Mouse (Mus musculus): Measurements from ENCODE around the gene Gm20388. TPM values are rescaled to one million over a fixed set of nuclear protein-coding genes. Genes with fewer than 3 reads are reported as not detected.
A peak's percentile ranks its signal among the peaks of the same experiment; 100 is the strongest.

The Gm20388 gene
- polyA plus RNA-seq, 2 experiments, result 8.5 TPM; not detected in 1

DNA sequence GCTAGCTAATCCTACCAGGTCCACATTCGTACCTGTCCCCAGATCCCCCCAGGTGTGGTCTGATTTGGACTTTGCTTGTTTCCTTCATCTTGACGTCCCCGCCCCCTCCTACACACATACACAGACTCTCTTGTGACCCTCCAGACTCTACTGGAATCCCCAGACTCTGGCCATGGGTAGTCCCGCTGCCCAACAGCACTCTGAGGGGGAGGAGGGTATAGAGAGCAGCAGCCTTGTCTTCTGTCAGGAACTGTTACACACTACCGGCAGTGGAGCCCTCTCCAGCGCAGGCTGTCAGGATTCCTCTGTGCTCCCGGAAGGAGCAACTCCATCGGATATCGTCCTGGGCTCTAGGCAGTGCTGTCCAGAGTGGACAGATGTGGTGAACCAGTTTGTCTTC, 3220.4 kb downstream of the Gm20388 start:
- Histone ChIP-seq H3K9ac (replicated peaks) (no peak overlapping the region), H3K27ac (no peak overlapping the region), H3K4me3 (ENCODE audit: insufficient read depth in 1 of 2, low read depth in 2 of 2, low read length in 2 of 2) (no peak overlapping the region), H3K4me2 (ENCODE audit: low read depth) (no peak overlapping the region), H3K27me3 (ENCODE audit: control insufficient read depth, insufficient read depth, low read length) (no peaks in the 10 kb centered on the region), H3K4me1 (replicated peaks; ENCODE audit: control insufficient read depth in 2 of 2, insufficient read depth in 2 of 2, low read length in 1 of 2) (0 out of 4 replicates have a peak, but pooled peaks cover 0 to 2% of the 10 kb centered on the region in 2 experiments), H3K9me3 (ENCODE audit: control insufficient read depth, low read length) (no peaks in the 10 kb centered on the region), H3K36me3 (replicated peaks; ENCODE audit: control insufficient read depth, insufficient read depth, low read depth) (no peaks in the 10 kb centered on the region)
- 38% methylated on average over 9 of the region's 9 CpGs for WGBS (ENCODE audit: insufficient replicate concordance)
- DNase-seq (ENCODE audit: low read depth in 3 of 3, low spot score in 3 of 3) (no peak), ATAC-seq (ENCODE audit: insufficient read depth) (no peak)
- TF ChIP-seq EP300 (IDR thresholded peaks at IDR 0.05; ENCODE audit: low read depth) (no peak), CTCF (IDR thresholded peaks at IDR 0.05; ENCODE audit: low read depth) (no peak)

DNA sequence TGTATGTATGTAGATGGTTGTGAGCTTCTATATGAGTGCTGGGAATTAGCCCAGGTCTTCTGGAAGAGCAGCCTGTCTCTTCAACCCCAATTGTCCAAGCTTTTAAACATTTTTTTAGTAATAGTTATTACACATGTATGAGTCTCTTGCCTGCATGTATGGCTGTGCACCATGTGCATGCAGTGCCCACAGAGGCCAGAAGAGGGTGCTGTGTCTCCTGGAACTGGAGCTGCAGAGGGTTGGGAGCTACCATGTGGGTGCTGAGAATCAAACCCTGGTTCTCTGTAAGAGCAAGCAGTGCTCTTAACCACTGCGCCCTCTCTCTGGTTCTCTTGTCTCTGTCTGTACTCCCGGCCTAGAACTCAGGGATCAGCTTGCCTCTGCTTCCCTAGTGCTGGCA, 3222.3 kb downstream of the Gm20388 start:
- DNase-seq (ENCODE audit: low read depth in 3 of 3, low spot score in 3 of 3), result no peak
- H3K4me3 ChIP-seq (ENCODE audit: insufficient read depth in 1 of 2, low read depth in 2 of 2, low read length in 2 of 2), result no peak overlapping the region
- H3K9me3 ChIP-seq (ENCODE audit: control insufficient read depth, low read length), result no peaks in the 10 kb centered on the region
- TF ChIP-seq CTCF (IDR thresholded peaks at IDR 0.05; ENCODE audit: low read depth), result peak; percentile 48; the same call in 1 of the 2 replicates
- no peak for TF ChIP-seq EP300 (IDR thresholded peaks at IDR 0.05; ENCODE audit: low read depth)
- no peak overlapping the region for H3K9ac ChIP-seq (replicated peaks)
- no peaks in the 10 kb centered on the region for H3K36me3 ChIP-seq (replicated peaks; ENCODE audit: control insufficient read depth, insufficient read depth, low read depth)
- no peak overlapping the region for H3K4me2 ChIP-seq (ENCODE audit: low read depth)
- H3K4me1 ChIP-seq (replicated peaks; ENCODE audit: control insufficient read depth in 2 of 2, insufficient read depth in 2 of 2, low read length in 1 of 2), result no peaks in the 10 kb centered on the region
- WGBS (ENCODE audit: insufficient replicate concordance), result 79% methylated on average over 2 of the region's 2 CpGs
- no peak for ATAC-seq (ENCODE audit: insufficient read depth)
- no peak overlapping the region for H3K27ac ChIP-seq
- H3K27me3 ChIP-seq (ENCODE audit: control insufficient read depth, insufficient read depth, low read length), result no peaks in the 10 kb centered on the region

DNA sequence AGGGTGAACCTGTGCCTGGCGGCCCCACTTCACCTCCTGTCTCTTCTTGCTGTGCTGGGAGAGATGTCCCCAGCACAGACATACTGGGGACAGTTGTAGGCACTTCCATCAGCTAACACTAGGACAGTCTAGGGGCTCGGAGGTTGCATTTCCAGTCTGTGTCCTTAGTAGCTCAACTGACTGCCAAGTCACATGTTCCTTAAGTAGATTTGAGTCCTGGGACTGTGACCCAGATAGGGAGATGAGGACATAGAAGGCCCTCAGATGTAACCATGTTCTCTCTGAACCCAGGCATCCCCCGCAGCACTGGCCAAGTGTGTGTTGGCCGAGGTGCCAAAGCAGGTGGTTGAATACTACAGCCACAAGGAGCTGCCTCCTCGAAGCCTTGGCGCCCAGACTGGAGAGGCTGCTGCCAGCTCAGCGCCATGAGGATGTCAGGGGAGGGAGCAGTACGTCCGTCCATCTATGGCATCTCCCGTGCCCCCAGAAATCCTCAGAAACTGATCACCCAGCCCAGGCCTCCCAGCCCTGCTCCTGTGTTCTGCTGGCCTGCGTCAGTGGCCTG, 3223.6 kb downstream of the Gm20388 start:
- Histone ChIP-seq H3K4me3 (ENCODE audit: insufficient read depth in 1 of 2, low read depth in 2 of 2, low read length in 2 of 2) (no peak overlapping the region), H3K9me3 (ENCODE audit: control insufficient read depth, low read length) (no peaks in the 10 kb centered on the region), H3K4me1 (replicated peaks; ENCODE audit: control insufficient read depth in 2 of 2, insufficient read depth in 2 of 2, low read length in 1 of 2) (no peaks in the 10 kb centered on the region), H3K27ac (no peak overlapping the region), H3K4me2 (ENCODE audit: low read depth) (no peak overlapping the region), H3K36me3 (replicated peaks; ENCODE audit: control insufficient read depth, insufficient read depth, low read depth) (no peaks in the 10 kb centered on the region), H3K9ac (replicated peaks) (no peak overlapping the region), H3K27me3 (ENCODE audit: control insufficient read depth, insufficient read depth, low read length) (no peaks in the 10 kb centered on the region)
- no peak for TF ChIP-seq CTCF (IDR thresholded peaks at IDR 0.05; ENCODE audit: low read depth)
- TF ChIP-seq EP300 (IDR thresholded peaks at IDR 0.05; ENCODE audit: low read depth), result no peak
- WGBS (ENCODE audit: insufficient replicate concordance), result 78% methylated on average over 11 of the region's 11 CpGs
- DNase-seq (ENCODE audit: low read depth in 3 of 3, low spot score in 3 of 3), result no peak
- ATAC-seq (ENCODE audit: insufficient read depth), result no peak

DNA sequence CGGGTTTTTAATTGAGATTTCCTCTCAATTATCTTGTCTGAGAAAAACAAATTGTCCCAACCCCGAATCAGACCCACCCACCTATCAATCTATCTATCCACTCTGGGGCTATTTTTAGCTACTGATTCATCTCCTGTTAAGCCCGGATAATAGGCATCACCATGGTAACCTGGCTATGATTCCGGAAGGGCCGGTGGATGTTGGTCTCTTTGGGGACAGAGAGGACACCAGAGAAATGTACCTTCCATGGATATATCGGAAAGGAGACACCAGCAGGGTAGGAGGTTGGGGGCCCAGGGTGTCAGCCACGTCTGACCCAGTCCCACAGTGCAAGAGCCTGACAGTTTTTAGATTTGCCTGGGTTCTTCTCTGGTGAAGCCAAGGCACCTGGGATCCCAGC, 3224.8 kb downstream of the Gm20388 start:
- Histone ChIP-seq H3K4me2 (ENCODE audit: low read depth) (no peak overlapping the region), H3K9me3 (ENCODE audit: control insufficient read depth, low read length) (no peaks in the 10 kb centered on the region), H3K4me1 (replicated peaks; ENCODE audit: control insufficient read depth in 2 of 2, insufficient read depth in 2 of 2, low read length in 1 of 2) (0 out of 4 replicates have a peak, but pooled peaks cover 0 to 2% of the 10 kb centered on the region in 2 experiments), H3K4me3 (ENCODE audit: insufficient read depth in 1 of 2, low read depth in 2 of 2, low read length in 2 of 2) (no peak overlapping the region), H3K27me3 (ENCODE audit: control insufficient read depth, insufficient read depth, low read length) (no peaks in the 10 kb centered on the region), H3K36me3 (replicated peaks; ENCODE audit: control insufficient read depth, insufficient read depth, low read depth) (no peaks in the 10 kb centered on the region), H3K27ac (no peak overlapping the region), H3K9ac (replicated peaks) (no peak overlapping the region)
- 33% methylated on average over 7 of the region's 7 CpGs for WGBS (ENCODE audit: insufficient replicate concordance)
- TF ChIP-seq CTCF (IDR thresholded peaks at IDR 0.05; ENCODE audit: low read depth) (no peak), EP300 (IDR thresholded peaks at IDR 0.05; ENCODE audit: low read depth) (no peak)
- DNase-seq (ENCODE audit: low read depth in 3 of 3, low spot score in 3 of 3) (no peak), ATAC-seq (ENCODE audit: insufficient read depth) (no peak)

DNA sequence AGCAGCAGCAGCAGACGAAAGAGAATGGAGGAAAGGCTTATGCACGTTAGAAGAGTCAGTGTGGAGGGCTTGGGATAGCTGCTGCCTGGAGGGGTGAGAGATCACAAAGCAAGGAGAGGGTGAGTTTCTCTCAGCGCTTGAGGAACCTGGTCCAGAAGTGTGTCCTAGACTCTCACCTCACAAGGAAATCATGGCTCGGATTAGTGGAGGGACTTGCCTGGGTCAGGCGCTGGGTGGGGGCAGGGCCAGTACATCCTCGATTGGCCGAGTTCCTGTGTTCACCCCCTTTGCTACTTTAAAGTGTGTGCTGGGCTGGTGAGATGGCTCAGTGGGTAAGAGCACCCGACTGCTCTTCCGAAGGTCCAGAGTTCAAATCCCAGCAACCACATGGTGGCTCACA, 3225.2 kb downstream of the Gm20388 start:
- no peak overlapping the region for H3K4me3 ChIP-seq (ENCODE audit: insufficient read depth in 1 of 2, low read depth in 2 of 2, low read length in 2 of 2)
- H3K9ac ChIP-seq (replicated peaks), result no peak overlapping the region
- H3K36me3 ChIP-seq (replicated peaks; ENCODE audit: control insufficient read depth, insufficient read depth, low read depth), result no peaks in the 10 kb centered on the region
- DNase-seq (ENCODE audit: low read depth in 3 of 3, low spot score in 3 of 3) (no peak), ATAC-seq (ENCODE audit: insufficient read depth) (no peak)
- WGBS (ENCODE audit: insufficient replicate concordance), result 48% methylated on average over 9 of the region's 9 CpGs
- TF ChIP-seq CTCF (IDR thresholded peaks at IDR 0.05; ENCODE audit: low read depth) (no peak), EP300 (IDR thresholded peaks at IDR 0.05; ENCODE audit: low read depth) (no peak)
- H3K9me3 ChIP-seq (ENCODE audit: control insufficient read depth, low read length), result no peaks in the 10 kb centered on the region
- no peaks in the 10 kb centered on the region for H3K27me3 ChIP-seq (ENCODE audit: control insufficient read depth, insufficient read depth, low read length)
- H3K4me1 ChIP-seq (replicated peaks; ENCODE audit: control insufficient read depth in 2 of 2, insufficient read depth in 2 of 2, low read length in 1 of 2), result 0 out of 4 replicates have a peak, but pooled peaks cover 0 to 2% of the 10 kb centered on the region in 2 experiments
- H3K4me2 ChIP-seq (ENCODE audit: low read depth), result no peak overlapping the region
- no peak overlapping the region for H3K27ac ChIP-seq

Measured in liver, embryonic 14.5 days (tissue).